Mouse (Mus musculus) liver, embryonic 14.5 days (tissue): ENCODE data around the gene Rhoa. TPM values are rescaled to one million over a fixed set of nuclear protein-coding genes. Genes with fewer than 3 reads are reported as not detected.

Experiments
- ATAC-seq: fragments of 200-750 bp; cut with Nextera tagmentation; 2 replicates; pipeline ENCODE4 v1.8.0; 2017; ENCODE audit warnings: moderate number of reproducible peaks, mild to moderate bottlenecking, moderate library complexity; ENCODE audit not compliant: insufficient read depth
- DNase-seq, 3 experiments: peaks; one replicate each; pipeline ENCODE4 v3.0.0-alpha.2; 2012 to 2013; ENCODE audit warnings: low read depth in 3 of 3, low spot score in 3 of 3
- H3K27ac ChIP-seq: fragments of 300-500 bp; sonication (generic); 2 replicates; pipeline ENCODE4 v1.5.1; 2014; ENCODE audit warnings: moderate library complexity, mild to moderate bottlenecking, control low read depth, inconsistent platforms
- H3K27me3 ChIP-seq: fragments of 300-500 bp; sonication (generic); 2 replicates; pipeline ENCODE4 v1.6.1; 2014; ENCODE audit warnings: mild to moderate bottlenecking, low read length, moderate library complexity; ENCODE audit not compliant: control insufficient read depth, insufficient read depth
- H3K36me3 ChIP-seq: fragments of 300-500 bp; sonication (generic); replicated peaks from 2 replicates; pipeline ENCODE4 v1.6.1; 2014; ENCODE audit warnings: low read depth; ENCODE audit not compliant: control insufficient read depth, insufficient read depth
- H3K4me1 ChIP-seq, 2 experiments: fragments of 200-500 bp in 1 of 2; fragments of 300-500 bp in 1 of 2; sonication (generic) in 1 of 2; replicated peaks; 2 replicates each; pipeline ENCODE4 v1.6.1; 2012 to 2014; ENCODE audit warnings: antibody characterized with exemption in 1 of 2, inconsistent platforms in 1 of 2, low read length in 1 of 2; ENCODE audit not compliant: control insufficient read depth in 2 of 2, insufficient read depth in 2 of 2
- H3K4me2 ChIP-seq: fragments of 300-500 bp; sonication (generic); 2 replicates; pipeline ENCODE4 v1.6.1; 2014; ENCODE audit warnings: low read depth, mild to moderate bottlenecking, control low read depth, moderate library complexity
- H3K4me3 ChIP-seq, 2 experiments: fragments of 200-500 bp in 1 of 2; fragments of 300-500 bp in 1 of 2; sonication (generic) in 1 of 2; 2 replicates each; pipeline ENCODE4 v1.5.1; 2012 to 2014; ENCODE audit warnings: low read depth in 2 of 2, low read length in 2 of 2, mild to moderate bottlenecking in 2 of 2, control low read depth in 1 of 2, inconsistent platforms in 1 of 2, moderate library complexity in 1 of 2; ENCODE audit not compliant: insufficient read depth in 1 of 2
- H3K9ac ChIP-seq: fragments of 300-500 bp; sonication (generic); replicated peaks from 2 replicates; pipeline ENCODE4 v1.6.1; 2014; ENCODE audit warnings: mild to moderate bottlenecking, control low read depth, moderate library complexity
- H3K9me3 ChIP-seq: fragments of 300-500 bp; sonication (generic); 2 replicates; pipeline ENCODE4 v1.6.1; 2016; ENCODE audit warnings: low read length, mixed read lengths; ENCODE audit not compliant: control insufficient read depth
- CTCF ChIP-seq: IDR thresholded peaks from 2 replicates; pipeline ENCODE4 v1.5.1; 2016; ENCODE audit warnings: antibody characterized with exemption, low read depth, control low read depth
- EP300 ChIP-seq: IDR thresholded peaks from 2 replicates; pipeline ENCODE4 v1.6.1; 2016; ENCODE audit warnings: antibody characterized with exemption, low read depth
- WGBS: fragments of 180-500 bp; shearing (Covaris S2); extraction: QIAGEN DNeasy Blood & Tissue Kit; methylation state at CpG from one replicate; pipeline ENCODE4 v1.1.7; 2014; ENCODE audit not compliant: insufficient replicate concordance; 5-methylcytosine and 5-hydroxymethylcytosine counted together
- polyA plus RNA-seq, 2 experiments: library from polyadenylated mRNA; depleted of rRNA in 1 of 2; stranded (reverse) in 1 of 2; unstranded in 1 of 2; fragments of >200 nt; fragmentation: Nextera tagmentation in 1 of 2; extraction: Ambion mirVana in 1 of 2; gene quantifications; 2 replicates each; pipeline versions ENCODE4 v1.2.1 to v1.2.3; 2012 to 2014

The Rhoa gene
- polyA plus RNA-seq, 2 experiments, result 76.4 to 130 TPM

- no peak overlapping the region for H3K4me3 ChIP-seq
- no peak for TF ChIP-seq CTCF
- peak; percentile 59 for TF ChIP-seq EP300
- WGBS, result 37% methylated on average over 1 of the region's 1 CpGs
- peaks cover 44 to 62% of the 10 kb centered on the region in 2 experiments for H3K4me1 ChIP-seq
- no peaks in the 10 kb centered on the region for H3K27me3 ChIP-seq
- no peaks in the 10 kb centered on the region for H3K9me3 ChIP-seq
- peaks cover 23% of the 10 kb centered on the region for H3K36me3 ChIP-seq
- no peak for ATAC-seq
- peak overlapping the region; percentile 99 for H3K27ac ChIP-seq
- DNase-seq, result peak in 2 of 3 experiments; percentile 61 to 68
- peak overlapping the region; percentile 4 for H3K9ac ChIP-seq
- peak overlapping the region; percentile 95 for H3K4me2 ChIP-seq
Measured at GRCm38 (mm10) chr9:108343835-108344234, 37.9 kb downstream of the Rhoa start.

GRCm38 (mm10) chr9:108344471-108344870 is 38.5 kb downstream of the Rhoa start:
- Histone ChIP-seq H3K4me1 (peaks cover 51 to 68% of the 10 kb centered on the region in 2 experiments), H3K36me3 (peaks cover 22% of the 10 kb centered on the region), H3K9me3 (no peaks in the 10 kb centered on the region), H3K27ac (peak overlapping the region; percentile 99), H3K4me2 (peak overlapping the region; percentile 95), H3K4me3 (no peak overlapping the region), H3K9ac (peak overlapping the region; percentile 4), H3K27me3 (no peaks in the 10 kb centered on the region)
- no peak for DNase-seq
- TF ChIP-seq CTCF (no peak), EP300 (no peak)
- 78% methylated on average over 4 of the region's 4 CpGs for WGBS
- ATAC-seq, result no peak

GRCm38 (mm10) chr9:108347024-108347423 is 41.1 kb downstream of the Rhoa start:
- no peak for TF ChIP-seq CTCF
- TF ChIP-seq EP300, result no peak
- peaks cover 18% of the 10 kb centered on the region for H3K36me3 ChIP-seq
- H3K9me3 ChIP-seq, result no peaks in the 10 kb centered on the region
- WGBS, result 5% methylated on average over 11 of the region's 11 CpGs
- H3K27me3 ChIP-seq, result no peaks in the 10 kb centered on the region
- peak overlapping the region; percentile 86 to 99 for H3K4me3 ChIP-seq
- H3K27ac ChIP-seq, result peak overlapping the region; percentile 90
- peaks cover 49 to 61% of the 10 kb centered on the region in 2 experiments for H3K4me1 ChIP-seq
- peak overlapping the region; percentile 98 for H3K4me2 ChIP-seq
- no peak for ATAC-seq
- no peak for DNase-seq
- H3K9ac ChIP-seq, result peak overlapping the region; percentile 81

- Histone ChIP-seq H3K9me3 (no peaks in the 10 kb centered on the region), H3K4me3 (peak within 1 kb of the TSS; percentile 86 to 99), H3K27ac (peak within 1 kb of the TSS; percentile 90), H3K36me3 (peaks cover 25% of the 10 kb centered on the region), H3K9ac (peak within 1 kb of the TSS; percentile 95), H3K4me1 (peaks cover 42 to 54% of the 10 kb centered on the region in 2 experiments), H3K27me3 (no peaks in the 10 kb centered on the region), H3K4me2 (peak within 1 kb of the TSS; percentile 98)
- peak; percentile 77 to 80 (median 79) for DNase-seq
- ATAC-seq, result peak; percentile 90
- TF ChIP-seq EP300 (peak; percentile 33; the same call in 1 of the 2 replicates), CTCF (no peak)
- WGBS, result 0% methylated on average over 75 of the region's 75 CpGs
Measured at GRCm38 (mm10) chr9:108347540-108348289, 41.8 kb downstream of the Rhoa start, which contains the start of gene Usp4. TSS of gene Usp4 (plus strand) at chr9:108347853.

GRCm38 (mm10) chr9:108348290-108348680 is 42.4 kb downstream of the Rhoa start:
- DNase-seq (no peak), ATAC-seq (no peak)
- peaks cover 38 to 49% of the 10 kb centered on the region in 2 experiments for H3K4me1 ChIP-seq
- TF ChIP-seq EP300 (no peak), CTCF (no peak)
- no peaks in the 10 kb centered on the region for H3K27me3 ChIP-seq
- H3K4me3 ChIP-seq, result peak overlapping the region; percentile 86 to 99
- H3K27ac ChIP-seq, result peak overlapping the region; percentile 82
- H3K4me2 ChIP-seq, result peak overlapping the region; percentile 98
- H3K9ac ChIP-seq, result peak overlapping the region; percentile 95
- WGBS, result 2% methylated on average over 14 of the region's 14 CpGs
- H3K9me3 ChIP-seq, result no peaks in the 10 kb centered on the region
- peaks cover 31% of the 10 kb centered on the region for H3K36me3 ChIP-seq
